Mouse (Mus musculus): ENCODE measurements at regions not wholly inside any gene's neighbourhood (a gene's known extent, or its start where the extent isn't known, plus 50 kb on each side); places are given as distances from the start of the nearest gene placed in this dataset.
"Not testable (repeated sequence)": the region's sequence is repeated elsewhere in the genome, so short reads cannot be mapped to it uniquely, and the experiment has no call there.

DNA sequence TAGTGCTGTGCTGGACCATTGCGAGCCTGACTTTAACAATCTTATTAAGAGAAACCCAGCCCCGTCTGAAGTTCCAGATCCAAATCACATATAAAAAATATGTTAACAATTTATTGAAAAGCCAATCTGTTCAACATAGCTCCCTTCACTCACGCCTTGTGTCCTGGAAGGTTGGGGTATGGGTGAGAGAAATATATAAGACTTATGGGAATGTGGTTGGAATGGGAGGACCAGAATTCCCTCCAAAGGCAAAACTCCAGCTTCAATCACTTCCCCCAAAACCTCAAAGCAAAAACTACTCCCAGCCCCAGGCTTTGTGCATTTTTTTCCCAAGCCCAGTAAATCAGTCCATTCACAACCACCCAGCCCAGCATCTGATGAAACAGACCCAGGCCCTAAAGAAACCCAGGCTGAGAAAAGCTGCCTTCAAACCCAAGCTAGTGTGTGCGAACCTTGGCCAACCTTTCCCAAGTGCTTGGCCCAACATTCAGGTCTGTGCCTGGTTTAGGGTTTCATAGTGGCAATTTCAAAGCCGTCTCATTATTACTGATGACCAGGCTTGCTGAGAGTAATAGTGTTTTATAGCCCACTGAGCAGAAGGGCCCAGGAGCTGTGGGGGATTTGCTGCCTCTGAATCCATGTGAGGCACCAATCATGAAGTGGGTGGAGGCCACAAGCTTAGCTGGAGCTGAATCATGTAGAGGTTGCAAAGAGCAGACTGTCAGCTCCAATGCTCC is 517.0 kb downstream of the Bnc2 start:
- no peak for DNase-seq (ENCODE audit: low spot score in 2 of 2)

DNA sequence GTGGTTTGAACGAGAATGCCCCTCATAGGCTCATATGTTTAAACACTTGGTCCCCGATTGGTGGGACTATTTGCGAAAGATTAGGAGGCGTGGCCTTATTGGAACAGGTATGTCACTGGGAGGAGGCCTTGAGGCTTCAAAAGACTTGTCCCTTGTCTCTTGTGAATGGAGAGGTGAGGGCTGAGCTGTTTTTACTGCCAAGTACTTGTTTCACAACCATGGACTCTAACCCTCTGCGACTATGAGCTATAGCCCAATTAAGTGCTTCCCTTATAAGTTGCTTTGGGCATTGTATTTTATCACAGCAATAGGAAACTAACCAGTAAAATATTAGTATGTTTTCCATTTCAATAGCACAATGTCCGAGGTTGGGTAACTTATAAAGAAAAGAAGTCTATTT is 511.7 kb downstream of the Bnc2 start:
- DNase-seq (ENCODE audit: low spot score in 2 of 2): no peak

DNA sequence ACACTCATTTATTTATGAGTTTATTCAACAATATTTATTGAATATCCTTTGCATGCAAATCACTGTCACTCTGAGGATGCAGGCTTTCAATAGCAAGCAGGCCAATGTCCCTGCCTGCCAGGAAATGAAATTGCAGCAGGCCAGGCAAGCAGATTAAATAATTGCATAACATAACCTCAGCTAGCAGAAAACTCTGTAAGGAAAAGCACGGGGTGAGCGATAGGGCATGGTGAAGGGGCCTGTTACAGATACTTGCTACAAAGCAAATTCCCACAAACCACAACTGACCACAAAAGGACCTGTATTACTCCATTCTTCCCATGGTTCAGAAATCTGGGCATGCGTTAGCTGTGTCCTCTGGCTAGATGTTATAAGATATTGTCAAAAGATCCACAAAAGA is 509.8 kb downstream of the Bnc2 start:
- no peak for DNase-seq (ENCODE audit: low spot score in 2 of 2)

DNA sequence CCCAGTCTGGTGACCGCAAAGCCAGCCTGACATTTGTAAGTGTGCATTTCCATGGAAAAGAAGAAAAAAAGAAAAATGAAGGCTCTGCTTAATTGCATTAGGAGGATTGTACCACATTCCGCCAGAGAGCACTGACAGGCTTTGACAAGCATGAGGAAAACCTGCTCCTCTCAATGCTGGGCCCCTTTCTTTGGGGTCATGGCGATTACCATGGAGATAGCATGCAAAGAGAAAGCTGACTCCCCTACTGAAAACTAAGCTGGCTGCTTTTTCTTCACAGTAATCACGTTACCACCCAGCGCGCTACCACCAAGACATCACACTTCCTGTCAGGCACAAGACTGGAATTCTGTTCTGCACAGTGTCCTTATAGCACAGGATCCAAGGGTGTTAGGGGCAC is 502.2 kb downstream of the Bnc2 start:
- DNase-seq (ENCODE audit: low spot score in 2 of 2): no peak

DNA sequence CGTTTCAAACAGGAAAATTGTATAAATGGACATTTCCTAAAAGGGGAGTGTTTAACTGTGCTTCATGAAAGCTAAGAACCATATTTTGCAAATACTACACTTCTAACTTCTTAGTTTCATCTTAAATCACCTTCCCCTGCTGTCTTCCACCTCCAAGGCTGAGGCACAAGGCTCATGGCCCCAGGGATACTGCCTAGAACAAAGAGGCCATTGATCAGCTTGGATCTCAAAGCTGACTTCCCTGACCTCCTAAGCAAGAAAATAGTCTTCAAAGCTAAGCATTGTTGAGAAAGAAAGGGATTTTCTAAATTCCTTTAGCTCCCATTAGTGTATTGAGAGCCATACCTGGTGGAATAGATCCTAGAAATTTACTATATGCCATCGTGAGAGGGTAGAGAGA is 501.6 kb downstream of the Bnc2 start:
- DNase-seq (ENCODE audit: low spot score in 2 of 2): no peak

DNA sequence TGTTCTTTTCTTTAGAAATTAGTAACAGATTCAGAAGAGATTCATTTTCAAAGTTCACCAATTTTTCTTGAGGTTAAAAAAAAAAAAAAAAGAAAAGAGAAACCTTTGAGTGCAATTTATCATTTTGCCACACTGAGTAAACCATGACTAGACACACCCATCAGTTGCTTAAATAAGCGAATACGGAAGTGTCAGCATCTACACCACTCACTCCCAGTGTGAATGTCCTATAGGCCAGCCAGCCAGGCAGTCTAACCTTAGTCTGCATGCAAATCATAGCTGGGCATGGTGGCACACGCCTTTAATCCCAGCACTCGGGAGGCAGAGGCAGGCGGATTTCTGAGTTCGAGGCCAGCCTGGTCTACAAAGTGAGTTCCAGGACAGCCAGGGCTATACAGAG is 498.6 kb downstream of the Bnc2 start:
- not testable (repeated sequence) for DNase-seq (ENCODE audit: low spot score in 2 of 2)

DNA sequence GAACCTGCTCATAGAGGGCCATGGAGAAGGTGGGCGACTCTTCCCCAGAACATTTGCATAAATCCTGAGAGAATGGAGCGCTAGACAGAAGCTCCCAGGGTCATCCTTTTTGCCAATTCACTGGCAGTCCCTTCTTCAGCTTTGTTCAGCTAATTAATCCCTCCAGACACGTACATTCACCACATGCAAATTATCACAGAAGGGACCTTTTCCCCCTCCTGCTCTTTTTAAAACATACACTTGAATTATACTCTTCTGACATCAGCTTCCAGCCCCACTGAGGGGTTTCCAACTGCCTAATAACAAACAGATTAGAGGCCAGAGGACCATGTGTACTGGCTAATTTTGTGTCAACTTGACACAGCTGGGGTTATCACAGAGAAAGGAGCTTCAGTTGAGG is 497.2 kb downstream of the Bnc2 start:
- no peak for DNase-seq (ENCODE audit: low spot score in 2 of 2)

DNA sequence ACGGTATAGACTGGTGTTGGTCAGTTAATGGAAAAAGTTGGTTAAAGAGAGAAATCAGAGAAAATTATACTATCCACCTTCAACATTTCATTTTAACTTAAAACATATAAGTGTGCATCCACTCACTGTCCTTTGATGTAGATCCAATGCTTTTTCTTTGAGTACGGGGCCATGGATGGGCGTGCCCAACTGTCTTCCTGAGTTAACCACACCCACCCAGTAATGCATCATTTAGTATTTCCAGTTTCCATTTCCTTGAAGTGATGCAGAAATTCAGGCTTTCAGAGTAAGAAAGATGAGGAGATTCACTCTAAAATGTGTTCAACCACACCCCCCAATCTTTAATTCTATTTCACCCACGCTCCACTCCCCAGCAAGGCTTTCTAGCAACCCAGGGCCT is 490.6 kb downstream of the Bnc2 start:
- no peak for DNase-seq (ENCODE audit: low spot score in 2 of 2)

DNA sequence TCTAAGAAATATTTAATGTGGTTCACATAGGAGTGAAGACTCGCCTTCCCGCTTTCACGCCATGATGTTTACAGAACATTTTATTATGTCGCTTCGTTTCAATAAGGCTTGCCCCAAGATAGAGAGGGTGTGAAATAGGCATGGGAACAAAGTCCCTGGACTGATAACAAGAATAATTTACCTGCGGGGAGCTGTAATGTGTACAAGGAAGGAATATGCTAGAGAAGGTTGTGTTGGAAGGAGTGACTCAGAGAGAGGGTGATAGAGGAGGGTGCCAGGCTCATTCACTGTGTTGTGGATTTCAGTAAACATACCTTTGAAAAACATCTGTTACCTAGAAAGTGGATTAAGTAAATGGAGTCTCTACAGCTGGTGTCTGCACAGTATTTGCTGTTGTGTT is 490.2 kb downstream of the Bnc2 start:
- no peak for DNase-seq (ENCODE audit: low spot score in 2 of 2)

DNA sequence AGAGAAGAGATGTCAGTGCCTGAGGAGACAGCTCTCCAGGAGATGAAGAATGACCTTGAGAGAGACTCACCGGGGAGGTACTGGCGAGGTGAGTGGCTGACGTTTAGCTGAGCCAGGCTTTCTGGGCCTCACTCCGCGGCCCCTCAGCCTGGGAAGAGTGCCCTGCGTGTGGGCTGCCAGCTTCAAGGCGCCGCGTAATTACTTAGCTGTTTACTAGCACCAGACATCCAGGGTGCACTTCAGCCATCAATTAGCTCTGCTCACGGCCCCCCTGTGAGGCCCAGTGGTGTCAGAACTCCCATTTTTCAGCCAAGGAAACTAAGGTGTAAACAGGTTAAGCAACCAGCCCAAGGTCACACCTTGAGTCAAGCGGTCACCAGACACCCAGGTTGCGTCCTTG is 485.8 kb downstream of the Bnc2 start:
- no peak for DNase-seq (ENCODE audit: low spot score in 2 of 2)

DNA sequence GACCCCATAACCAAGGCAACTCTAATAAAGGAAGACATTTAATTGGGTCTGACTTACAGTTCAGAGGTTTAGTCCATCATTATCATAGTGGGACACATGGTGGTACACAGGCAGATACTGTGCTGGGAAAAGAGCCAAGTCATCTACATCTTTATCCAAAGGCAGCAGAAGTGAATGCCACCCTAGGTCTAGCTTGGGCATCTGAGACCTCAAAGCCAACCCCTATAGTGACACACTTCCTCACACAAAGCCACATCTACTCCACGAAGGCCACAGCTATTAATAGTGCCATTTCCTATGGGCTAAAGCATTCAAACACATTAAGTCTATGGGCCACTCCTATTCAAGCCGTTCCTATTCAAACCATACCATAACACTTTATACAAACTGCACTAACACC is 483.8 kb downstream of the Bnc2 start:
- no peak for DNase-seq (ENCODE audit: low spot score in 2 of 2)

DNA sequence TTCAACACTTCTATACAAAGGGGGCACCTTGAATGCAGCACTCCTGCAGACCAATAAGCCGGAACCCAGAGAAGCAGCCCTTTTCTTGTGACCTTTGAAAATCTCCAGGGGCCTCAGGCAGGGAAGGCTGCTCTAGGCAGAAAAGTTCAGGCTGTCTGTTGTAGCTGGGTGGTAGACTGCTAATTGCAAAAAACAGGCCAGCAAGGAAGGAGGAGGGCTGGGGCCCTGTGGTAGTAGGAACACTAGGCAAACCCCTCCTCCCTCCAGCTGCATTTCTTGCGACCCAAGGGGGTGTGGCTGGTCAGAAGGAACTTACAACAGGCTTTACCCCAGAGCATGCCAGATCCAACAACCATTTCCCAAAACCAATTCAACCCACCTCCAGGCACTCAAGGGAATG is 482.8 kb downstream of the Bnc2 start:
- DNase-seq (ENCODE audit: low spot score in 2 of 2): no peak

DNA sequence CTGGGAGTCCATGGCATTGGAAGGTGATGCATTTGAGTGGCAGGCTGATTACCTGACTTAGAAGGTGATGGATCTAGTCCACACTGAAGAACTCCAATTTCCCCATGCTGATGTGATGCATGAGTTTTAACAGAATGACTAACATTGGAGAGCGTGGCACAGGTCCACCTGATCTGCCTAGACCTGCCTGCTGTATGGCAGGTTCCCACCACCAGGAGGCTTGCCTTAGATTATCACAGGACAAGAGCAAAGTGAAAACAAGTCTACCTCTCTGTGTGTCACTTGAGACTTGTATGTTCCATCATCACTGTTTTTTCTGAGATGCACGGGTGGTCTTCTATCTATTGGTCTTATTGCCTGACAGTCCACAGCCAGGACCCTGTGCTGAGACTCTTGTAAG is 478.3 kb downstream of the Bnc2 start:
- no peak for DNase-seq (ENCODE audit: low spot score in 2 of 2)

DNA sequence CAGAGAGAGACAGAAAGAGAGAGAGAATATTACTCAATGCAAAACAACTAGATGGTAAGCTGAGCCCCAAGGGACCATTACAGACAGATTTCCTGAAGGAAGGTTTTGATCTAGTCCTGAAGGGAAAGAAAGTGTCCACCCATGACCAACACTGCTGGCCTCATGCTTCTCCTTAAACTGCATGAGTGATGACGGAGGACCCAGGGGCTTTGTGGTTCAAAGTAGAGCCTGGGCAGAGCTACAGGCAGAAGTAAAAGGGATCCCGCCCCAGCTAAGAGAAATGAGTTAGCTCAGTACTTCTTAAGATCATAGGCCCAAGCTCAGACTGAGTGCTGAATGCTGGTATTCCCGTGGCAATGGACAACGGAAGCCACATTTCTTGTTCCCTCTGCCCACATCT is 476.9 kb downstream of the Bnc2 start:
- no peak for DNase-seq (ENCODE audit: low spot score in 2 of 2)

DNA sequence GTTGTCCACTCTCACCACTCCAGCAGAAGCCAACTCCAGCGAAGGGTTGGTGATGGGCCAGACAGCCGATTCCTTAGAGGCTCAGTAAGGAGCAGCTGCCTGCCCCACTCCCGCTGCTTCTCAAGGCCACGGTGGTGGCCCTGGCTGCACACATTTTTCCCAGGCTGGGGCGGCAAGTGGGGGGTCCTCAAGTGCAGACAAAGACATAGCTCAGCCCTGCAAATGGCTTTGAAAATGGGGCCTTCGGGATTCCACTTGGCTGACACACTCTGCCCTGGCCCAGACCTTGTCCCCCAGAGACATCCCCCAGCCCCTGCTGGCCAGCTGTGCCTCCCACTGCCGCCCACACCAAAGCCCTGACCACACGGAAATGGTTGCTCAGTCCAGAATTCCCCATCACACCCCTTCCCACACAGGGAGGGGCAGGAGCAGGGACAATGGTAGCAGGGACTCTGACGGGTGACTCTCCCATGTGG is 475.9 kb downstream of the Bnc2 start:
- no peak for DNase-seq (ENCODE audit: low spot score in 2 of 2)

DNA sequence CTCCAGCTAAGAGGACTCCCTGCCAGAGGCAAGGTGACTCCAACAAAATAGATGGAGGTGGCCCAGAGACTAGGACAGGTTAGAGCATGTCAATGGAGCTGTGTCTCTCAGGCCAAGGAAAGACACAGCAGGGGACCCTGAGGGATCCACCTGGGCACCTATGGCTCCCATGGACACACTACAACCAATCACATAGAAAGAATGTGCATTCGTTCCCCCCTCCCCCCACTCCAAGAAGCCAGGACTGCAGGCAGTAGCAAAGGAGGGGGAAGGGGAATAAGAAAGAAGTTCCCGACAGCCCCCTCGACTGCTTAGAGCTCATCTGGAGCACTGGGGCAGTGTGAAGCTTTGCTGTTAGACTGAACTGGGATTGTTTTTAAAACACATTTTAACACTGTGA is 474.1 kb downstream of the Bnc2 start:
- DNase-seq (ENCODE audit: low spot score in 2 of 2): no peak

DNA sequence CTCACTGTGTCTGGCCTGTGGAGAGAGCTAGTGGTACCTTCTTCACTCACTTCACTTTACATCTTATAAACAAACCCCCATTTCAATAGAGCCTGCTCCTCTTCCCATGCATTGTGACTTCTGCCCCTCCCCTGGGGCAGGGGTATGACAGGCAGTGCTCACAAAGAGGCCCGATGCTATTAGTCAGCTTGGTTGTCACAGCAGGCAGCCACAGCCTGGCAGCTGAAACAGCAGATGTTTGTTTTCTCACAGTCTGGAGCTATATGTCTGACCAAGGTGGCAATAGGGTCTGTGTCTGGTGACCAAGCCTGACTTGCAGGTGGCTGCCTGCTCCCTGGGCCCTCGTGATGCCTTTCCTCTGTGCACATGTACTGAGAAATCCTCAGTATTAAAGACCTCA is 472.8 kb downstream of the Bnc2 start:
- DNase-seq (ENCODE audit: low spot score in 2 of 2): no peak

DNA sequence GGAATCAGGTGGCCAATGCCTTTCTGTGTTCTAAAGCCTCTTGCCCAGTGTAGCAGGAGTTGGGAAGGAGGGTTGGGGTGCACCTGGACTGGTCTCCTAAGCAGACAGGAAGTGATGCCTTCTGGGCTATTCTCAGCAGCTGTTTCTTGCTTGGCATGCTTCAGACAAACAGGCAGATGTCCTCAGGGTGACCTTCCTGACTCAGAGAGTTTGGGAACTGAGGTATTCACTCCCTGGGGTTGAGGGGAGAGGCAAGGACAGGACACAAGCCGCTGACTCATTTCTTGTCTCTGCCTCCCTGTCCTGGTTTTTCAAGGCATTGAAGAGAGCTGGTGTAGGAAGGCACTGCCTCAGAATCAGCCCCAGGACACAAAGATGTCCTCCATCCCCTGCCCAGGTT is 471.4 kb downstream of the Bnc2 start:
- no peak for DNase-seq (ENCODE audit: low spot score in 2 of 2)

DNA sequence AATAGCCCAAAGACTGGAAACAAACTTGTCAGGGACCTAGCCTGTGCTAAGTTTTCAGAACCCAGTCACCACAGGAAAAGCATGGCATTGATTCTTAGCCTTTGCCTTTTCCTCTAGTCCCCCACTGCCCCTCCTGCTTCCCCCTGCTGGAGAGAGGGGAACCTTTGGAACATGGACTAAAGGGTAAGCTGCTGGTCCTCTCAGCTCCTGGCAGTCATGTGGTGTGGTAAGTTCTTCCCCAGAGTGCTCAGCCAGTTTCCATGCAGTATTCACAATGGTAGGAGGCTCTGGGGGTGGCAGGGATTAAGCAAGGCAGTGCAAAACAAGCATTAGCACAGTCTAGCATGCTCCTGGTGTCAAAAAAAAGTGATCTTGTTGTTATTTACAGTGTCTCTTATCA is 470.3 kb downstream of the Bnc2 start:
- no peak for DNase-seq (ENCODE audit: low spot score in 2 of 2)

DNA sequence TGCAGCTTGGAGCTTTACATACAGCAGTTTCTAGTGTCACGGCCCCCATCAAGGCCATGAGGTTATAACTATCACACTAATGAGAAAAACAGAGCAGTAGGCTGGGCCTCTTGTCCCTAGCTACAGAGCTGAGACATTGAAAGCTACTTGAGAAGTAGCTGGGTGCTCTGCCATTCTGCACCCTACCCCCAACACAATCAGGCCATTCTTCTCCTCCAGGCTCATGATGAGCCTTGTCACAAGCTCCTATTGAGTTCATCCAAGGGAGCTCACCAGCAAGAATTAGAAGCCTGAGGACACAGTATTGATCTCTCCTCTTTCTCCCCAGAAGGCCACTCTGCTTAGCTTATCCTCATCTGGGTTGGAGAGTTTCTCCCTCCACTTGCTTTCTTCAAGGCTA is 466.9 kb downstream of the Bnc2 start:
- no peak for DNase-seq (ENCODE audit: low spot score in 2 of 2)

DNA sequence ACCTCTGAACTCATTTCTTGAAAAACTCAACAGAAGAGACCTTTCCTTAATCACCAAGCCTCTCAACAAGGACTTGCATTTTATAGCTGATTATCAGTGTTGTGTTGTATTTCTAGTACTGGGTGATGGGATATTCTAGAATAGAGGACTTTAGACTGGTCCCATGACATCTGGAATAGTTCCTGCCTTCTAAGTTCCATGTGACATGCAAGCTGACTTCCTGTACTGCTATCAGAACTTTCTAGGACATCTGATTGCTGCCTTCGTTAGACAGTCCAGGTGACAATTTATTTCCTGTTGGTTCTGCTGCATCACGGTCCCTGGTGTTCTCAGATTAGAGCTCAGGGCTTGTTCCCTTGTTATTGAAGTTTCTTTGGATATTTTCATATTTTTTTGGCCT is 465.5 kb downstream of the Bnc2 start:
- DNase-seq (ENCODE audit: low spot score in 2 of 2): no peak

DNA sequence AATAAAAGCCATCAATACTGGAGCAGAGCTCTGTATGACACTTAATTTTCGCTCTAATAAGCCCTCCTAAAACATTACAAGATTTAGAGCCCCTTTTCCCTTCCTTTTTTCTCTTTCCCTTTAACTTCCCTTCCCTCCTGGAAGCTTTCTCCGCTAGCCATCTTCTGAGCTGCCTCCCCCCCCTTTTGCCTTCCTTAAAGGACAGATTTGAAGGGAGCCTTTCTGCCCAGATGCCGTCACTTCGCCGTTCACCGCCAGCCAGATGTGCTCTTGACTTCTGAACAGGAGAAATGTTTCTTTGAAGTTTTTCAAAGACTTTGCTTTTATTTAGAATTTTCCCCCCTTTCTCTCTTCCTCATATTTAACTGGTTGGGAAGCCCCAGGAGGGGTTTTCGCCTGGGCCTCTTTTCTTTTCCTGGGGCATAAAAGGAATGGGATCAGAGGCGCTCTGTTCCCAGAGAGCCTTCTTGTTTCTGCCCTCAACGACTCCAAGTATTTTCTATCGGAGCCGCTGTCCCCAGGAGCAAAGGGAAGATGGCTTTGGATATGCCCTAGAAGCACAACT is 463.7 kb downstream of the Bnc2 start:
- DNase-seq (ENCODE audit: low spot score in 2 of 2): no peak

DNA sequence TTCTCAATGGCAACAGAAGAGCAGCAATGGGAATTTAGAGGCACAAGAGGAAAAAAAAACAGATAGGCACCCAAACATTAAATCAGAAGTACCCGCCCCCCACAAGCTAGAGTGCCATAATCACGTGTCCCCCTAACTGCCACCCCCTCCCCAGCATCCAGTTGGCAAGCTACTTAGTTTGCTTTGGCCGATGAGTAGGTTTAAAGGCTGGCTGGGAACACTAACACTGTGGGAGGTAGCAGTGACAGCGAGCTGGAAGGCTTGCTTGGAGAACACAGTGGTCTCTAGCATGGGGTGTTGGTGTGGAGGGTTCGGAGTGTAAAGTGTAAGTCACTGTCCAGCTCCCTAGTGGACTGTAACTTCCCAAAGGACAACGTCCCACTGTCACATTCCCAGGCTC is 463.1 kb downstream of the Bnc2 start:
- DNase-seq (ENCODE audit: low spot score in 2 of 2): no peak

DNA sequence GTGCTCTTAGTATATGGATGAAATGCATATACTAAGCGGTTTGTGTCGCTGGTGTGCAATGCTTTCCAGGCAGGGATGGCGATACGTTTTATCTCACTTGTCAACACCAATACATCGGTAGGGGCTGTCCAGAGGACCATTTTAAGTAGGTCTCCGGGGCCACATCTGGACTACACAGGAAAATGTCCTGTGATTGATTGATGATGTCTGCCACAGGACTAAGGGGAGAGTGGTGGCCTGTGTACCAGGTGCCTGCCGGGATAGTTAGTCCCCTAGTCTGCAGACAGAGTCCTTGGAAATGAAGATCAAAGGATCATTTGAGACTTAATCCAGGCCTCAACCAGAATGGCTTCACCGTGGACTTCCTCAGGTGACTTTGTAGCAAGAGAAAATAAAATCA is 460.6 kb downstream of the Bnc2 start:
- no peak for DNase-seq (ENCODE audit: low spot score in 2 of 2)

Measured in layer of hippocampus, adult 8-10 months (tissue).